Mouse (Mus musculus) midbrain, embryonic 11.5 days (tissue): Measurements from ENCODE around the gene Zfp580. TPM values are rescaled to one million over a fixed set of nuclear protein-coding genes. Genes with fewer than 3 reads are reported as not detected.

Experiments used
- ATAC-seq: fragments of 200-750 bp; cut with Nextera tagmentation; 2 replicates; pipeline ENCODE4 v1.8.0; 2017; ENCODE audit warnings: moderate TSS enrichment, moderate library complexity; ENCODE audit not compliant: low FRiP score
- DNase-seq: peaks from one replicate; pipeline ENCODE4 v3.0.0; 2015; ENCODE audit warnings: low spot score; ENCODE audit errors: missing footprints
- H3K27ac ChIP-seq: fragments of 300-500 bp; sonication (generic); 2 replicates; pipeline ENCODE4 v1.5.1; 2014; ENCODE audit warnings: low read depth, low read length
- H3K27me3 ChIP-seq: fragments of 300-500 bp; sonication (generic); 2 replicates; pipeline ENCODE4 v1.6.1; 2014; ENCODE audit warnings: mild to moderate bottlenecking, low read length, moderate library complexity, mixed read lengths; ENCODE audit not compliant: control insufficient read depth, insufficient read depth
- H3K36me3 ChIP-seq: fragments of 300-500 bp; sonication (generic); 2 replicates; pipeline ENCODE4 v1.6.1; 2014; ENCODE audit warnings: mild to moderate bottlenecking, low read length, moderate library complexity, mixed read lengths; ENCODE audit not compliant: control insufficient read depth, insufficient read depth
- H3K4me1 ChIP-seq: fragments of 300-500 bp; sonication (generic); 2 replicates; pipeline ENCODE4 v1.6.1; 2014; ENCODE audit warnings: low read length; ENCODE audit not compliant: control insufficient read depth, insufficient read depth
- H3K4me2 ChIP-seq: fragments of 300-500 bp; sonication (generic); 2 replicates; pipeline ENCODE4 v1.6.1; 2014; ENCODE audit warnings: mild to moderate bottlenecking, moderate library complexity
- H3K4me3 ChIP-seq: fragments of 300-500 bp; sonication (generic); 2 replicates; pipeline ENCODE4 v1.5.1; 2014; ENCODE audit warnings: low read depth, low read length
- H3K9ac ChIP-seq: fragments of 300-500 bp; sonication (generic); 2 replicates; pipeline ENCODE4 v1.6.1; 2014; ENCODE audit warnings: low read length
- H3K9me3 ChIP-seq: fragments of 300-500 bp; sonication (generic); 2 replicates; pipeline ENCODE4 v1.6.1; 2016; ENCODE audit warnings: low read length; ENCODE audit not compliant: control insufficient read depth
- WGBS: fragments of 180-500 bp; shearing (Covaris S2); extraction: QIAGEN DNeasy Blood & Tissue Kit; methylation state at CpG from one replicate; pipeline ENCODE4 v1.1.7; 2014; 5-methylcytosine and 5-hydroxymethylcytosine counted together
- polyA plus RNA-seq: library from polyadenylated mRNA; unstranded; fragments of >200 nt; fragmentation: Nextera tagmentation; extraction: Ambion mirVana; gene quantifications from 2 replicates; pipeline ENCODE4 v1.2.1, GENCODE M21; 2014

The Zfp580 gene
- polyA plus RNA-seq, 1 experiment from 2014 or later, result 47.6 TPM

DNA sequence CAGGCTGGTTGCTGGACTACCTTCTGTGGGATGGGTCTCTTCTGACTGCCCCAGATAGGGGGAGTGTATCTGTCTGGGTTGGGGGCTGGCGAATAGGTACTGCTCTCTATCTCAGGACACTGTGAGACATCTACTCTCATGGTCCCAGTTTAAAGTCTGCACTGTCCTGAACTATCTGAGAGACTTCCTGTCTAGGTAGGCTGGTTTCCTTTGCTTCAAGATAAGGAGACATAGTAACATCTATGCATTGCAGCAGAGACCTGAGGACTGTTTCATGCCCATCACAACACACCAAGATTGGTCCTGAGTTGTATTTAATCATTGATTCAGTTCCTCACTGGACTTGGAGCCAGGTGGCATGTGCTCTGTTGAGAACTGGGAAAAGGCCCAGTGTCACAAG lies 34.2 kb downstream of the Zfp580 start:
- no peak overlapping the region for H3K9ac ChIP-seq
- H3K27me3 ChIP-seq, result no peaks in the 10 kb centered on the region
- peaks cover 13% of the 10 kb centered on the region for H3K36me3 ChIP-seq
- no peak overlapping the region for H3K4me3 ChIP-seq
- 100% methylated on average over 1 of the region's 1 CpGs for WGBS
- no peak for ATAC-seq
- DNase-seq, result no peak
- peaks cover 12% of the 10 kb centered on the region for H3K4me1 ChIP-seq
- H3K27ac ChIP-seq, result no peak overlapping the region
- no peaks in the 10 kb centered on the region for H3K9me3 ChIP-seq
- no peak overlapping the region for H3K4me2 ChIP-seq

DNA sequence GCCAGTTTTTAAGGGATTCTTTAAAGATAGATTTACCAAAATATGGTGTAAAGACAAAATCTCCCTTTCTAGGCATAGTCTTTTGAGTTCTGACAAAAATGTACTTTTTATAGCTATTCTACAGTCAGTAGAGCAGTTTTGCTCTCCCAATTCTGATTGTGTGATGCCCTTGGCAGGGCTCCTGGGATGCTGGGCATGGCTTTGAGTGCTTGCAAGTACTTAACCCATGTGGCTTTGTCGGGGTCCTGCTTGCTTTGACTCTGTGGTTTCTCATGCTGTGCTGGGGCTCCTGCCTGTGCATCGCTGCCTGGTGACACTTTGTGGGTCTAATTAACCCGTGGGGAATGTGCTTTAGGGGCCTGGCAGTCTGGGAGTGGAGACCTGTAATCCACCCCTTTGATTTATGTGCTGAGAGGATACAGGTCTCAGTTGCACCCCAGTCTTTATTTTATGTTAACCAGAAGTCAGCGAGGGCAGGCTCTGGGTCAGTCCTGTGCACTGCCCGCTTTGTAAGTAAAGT lies 35.6 kb downstream of the Zfp580 start:
- H3K27me3 ChIP-seq, result no peaks in the 10 kb centered on the region
- H3K4me1 ChIP-seq, result peaks cover under 1% of the 10 kb centered on the region
- ATAC-seq, result no peak
- WGBS, result 80% methylated on average over 5 of the region's 5 CpGs
- no peaks in the 10 kb centered on the region for H3K9me3 ChIP-seq
- H3K9ac ChIP-seq, result no peak overlapping the region
- peaks cover 13% of the 10 kb centered on the region for H3K36me3 ChIP-seq
- no peak overlapping the region for H3K4me2 ChIP-seq
- no peak overlapping the region for H3K4me3 ChIP-seq
- DNase-seq, result no peak
- H3K27ac ChIP-seq, result no peak overlapping the region

- H3K9ac ChIP-seq, result no peak overlapping the region
- peaks cover 19% of the 10 kb centered on the region for H3K36me3 ChIP-seq
- H3K4me2 ChIP-seq, result no peak overlapping the region
- 92% methylated on average over 4 of the region's 4 CpGs for WGBS
- no peak for DNase-seq
- no peaks in the 10 kb centered on the region for H3K4me1 ChIP-seq
- no peaks in the 10 kb centered on the region for H3K27me3 ChIP-seq
- no peaks in the 10 kb centered on the region for H3K9me3 ChIP-seq
- no peak overlapping the region for H3K27ac ChIP-seq
- no peak overlapping the region for H3K4me3 ChIP-seq
- no peak for ATAC-seq
Observed at GRCm38 (mm10) chr7:5087886-5088285, 36.5 kb downstream of the Zfp580 start.

DNA sequence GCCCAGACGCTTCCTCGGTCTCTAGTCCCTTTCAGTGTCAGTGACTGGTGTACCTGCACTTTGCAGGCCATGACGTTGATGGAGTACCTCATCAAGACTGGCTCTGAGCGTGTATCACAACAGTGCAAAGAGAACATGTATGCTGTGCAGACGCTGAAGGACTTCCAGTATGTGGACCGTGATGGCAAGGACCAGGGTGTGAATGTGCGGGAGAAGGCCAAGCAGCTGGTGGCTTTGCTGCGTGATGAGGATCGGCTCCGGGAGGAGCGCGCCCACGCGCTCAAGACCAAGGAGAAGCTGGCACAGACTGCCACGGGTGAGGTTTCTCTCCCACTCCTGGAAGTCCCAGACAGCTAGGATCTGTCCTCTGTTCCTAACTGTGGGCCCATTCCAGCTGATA lies 38.5 kb downstream of the Zfp580 start:
- H3K9me3 ChIP-seq, result no peaks in the 10 kb centered on the region
- H3K4me1 ChIP-seq, result no peaks in the 10 kb centered on the region
- H3K4me3 ChIP-seq, result no peak overlapping the region
- H3K27ac ChIP-seq, result no peak overlapping the region
- no peak for ATAC-seq
- 95% methylated on average over 15 of the region's 15 CpGs for WGBS
- peaks cover 25% of the 10 kb centered on the region for H3K36me3 ChIP-seq
- H3K4me2 ChIP-seq, result no peak overlapping the region
- H3K27me3 ChIP-seq, result no peaks in the 10 kb centered on the region
- no peak for DNase-seq
- H3K9ac ChIP-seq, result no peak overlapping the region

DNA sequence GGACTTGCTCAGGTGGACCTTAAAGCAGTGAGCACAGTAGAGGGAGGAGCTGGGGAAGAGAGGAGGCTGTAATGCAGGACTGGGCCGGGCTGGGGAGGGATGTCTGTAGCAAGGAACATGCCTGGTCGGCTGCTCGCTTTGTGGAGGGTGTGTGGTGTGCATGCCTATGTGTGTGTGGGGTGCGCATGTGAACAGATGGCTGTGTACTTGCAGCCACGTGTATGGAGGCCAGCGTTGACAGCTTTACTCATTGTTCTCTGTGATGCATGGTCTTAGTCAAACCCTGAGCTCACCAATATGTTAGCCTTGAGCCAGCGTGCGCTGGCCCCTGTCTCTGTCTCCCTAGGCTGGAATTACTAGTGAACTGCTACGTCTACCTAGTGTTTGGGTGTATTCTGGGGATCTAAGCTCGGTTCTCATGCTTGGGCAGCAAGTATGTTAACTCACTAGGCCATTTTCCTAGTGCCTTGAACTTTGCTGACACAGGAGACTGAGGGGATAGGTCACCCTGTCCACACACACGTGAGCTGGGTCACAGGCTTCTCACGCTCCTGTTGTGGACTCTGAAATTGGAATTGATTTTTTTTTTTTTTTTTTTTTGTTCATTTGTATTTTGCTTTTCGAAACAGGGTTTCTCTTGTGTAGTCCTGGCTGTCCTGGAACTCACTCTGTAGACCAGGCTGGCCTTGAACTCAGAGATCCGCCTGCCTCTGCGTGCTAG lies 39.8 kb downstream of the Zfp580 start:
- no peaks in the 10 kb centered on the region for H3K27me3 ChIP-seq
- H3K36me3 ChIP-seq, result peaks cover 37% of the 10 kb centered on the region
- H3K4me1 ChIP-seq, result no peaks in the 10 kb centered on the region
- H3K4me2 ChIP-seq, result no peak overlapping the region
- no peak overlapping the region for H3K27ac ChIP-seq
- no peak overlapping the region for H3K4me3 ChIP-seq
- 92% methylated on average over 15 of the region's 15 CpGs for WGBS
- no peak overlapping the region for H3K9ac ChIP-seq
- DNase-seq (no peak), ATAC-seq (no peak; the same call in 1 of the 2 replicates)
- H3K9me3 ChIP-seq, result no peaks in the 10 kb centered on the region

DNA sequence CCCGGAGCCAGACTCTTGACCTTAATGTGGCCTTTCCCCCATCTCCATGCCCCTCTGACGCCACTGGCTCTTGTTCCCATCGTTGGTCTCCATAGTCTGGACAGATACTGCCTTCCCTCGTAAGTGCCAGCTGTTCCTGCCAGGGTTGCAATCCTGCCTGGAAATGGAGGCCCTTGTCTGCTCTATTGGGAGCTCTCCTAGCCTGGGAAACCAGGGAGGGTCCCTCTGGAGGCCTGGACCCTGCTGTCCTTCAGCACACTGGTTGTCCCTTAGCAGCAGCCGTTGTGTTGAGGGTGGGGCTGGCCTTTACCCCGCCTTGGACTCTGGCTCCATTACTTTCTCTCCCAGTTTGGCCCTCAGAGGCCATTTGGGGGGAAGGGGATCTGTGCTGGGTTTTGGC lies 41.0 kb downstream of the Zfp580 start:
- no peak for ATAC-seq
- Histone ChIP-seq H3K27ac (no peak overlapping the region), H3K4me3 (no peak overlapping the region), H3K4me1 (no peaks in the 10 kb centered on the region), H3K9me3 (no peaks in the 10 kb centered on the region), H3K27me3 (no peaks in the 10 kb centered on the region), H3K4me2 (no peak overlapping the region), H3K9ac (no peak overlapping the region), H3K36me3 (peaks cover 37% of the 10 kb centered on the region)
- DNase-seq, result no peak
- WGBS, result 84% methylated on average over 6 of the region's 6 CpGs

DNA sequence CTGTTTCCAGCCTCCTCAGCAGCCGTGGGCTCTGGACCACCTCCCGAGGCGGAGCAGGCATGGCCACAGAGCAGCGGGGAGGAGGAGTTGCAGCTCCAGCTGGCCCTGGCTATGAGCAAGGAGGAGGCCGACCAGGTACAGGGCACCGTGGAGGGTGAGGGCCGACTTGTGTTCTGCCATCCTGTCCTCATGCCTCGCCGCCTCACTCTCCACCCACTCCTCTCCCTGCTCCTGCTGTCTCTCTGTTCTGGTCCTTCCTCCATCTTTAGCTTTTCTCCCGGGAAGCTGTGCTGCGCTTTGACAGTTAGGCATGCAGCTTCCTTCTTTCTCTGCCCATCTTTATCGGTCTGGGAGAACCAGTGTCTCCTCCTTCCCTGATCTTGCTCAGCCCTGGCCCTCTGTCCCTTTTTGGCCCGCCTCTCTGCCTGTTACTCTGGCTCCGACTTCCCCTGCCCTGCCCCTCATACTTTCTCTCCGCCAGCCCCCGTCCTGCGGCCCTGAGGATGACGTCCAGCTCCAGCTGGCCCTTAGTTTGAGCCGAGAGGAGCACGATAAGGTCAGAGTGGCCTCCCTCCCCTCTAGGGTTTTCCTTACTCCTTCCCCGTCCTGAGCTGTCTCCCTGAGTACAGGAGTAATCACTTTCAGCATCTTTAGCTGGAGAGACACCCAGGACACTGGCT lies 41.6 kb downstream of the Zfp580 start:
- Histone ChIP-seq H3K4me1 (no peaks in the 10 kb centered on the region), H3K27me3 (no peaks in the 10 kb centered on the region), H3K27ac (no peak overlapping the region), H3K9me3 (no peaks in the 10 kb centered on the region), H3K9ac (no peak overlapping the region), H3K36me3 (peaks cover 40% of the 10 kb centered on the region), H3K4me2 (no peak overlapping the region), H3K4me3 (no peak overlapping the region)
- DNase-seq (no peak), ATAC-seq (no peak)
- 84% methylated on average over 21 of the region's 21 CpGs for WGBS

GRCm38 (mm10) chr7:5098769-5099168 lies 47.4 kb downstream of the Zfp580 start:
- no peak for DNase-seq
- H3K36me3 ChIP-seq, result peaks cover 23% of the 10 kb centered on the region
- WGBS, result 99% methylated on average over 5 of the region's 5 CpGs
- no peak overlapping the region for H3K27ac ChIP-seq
- ATAC-seq, result no peak
- H3K9me3 ChIP-seq, result no peaks in the 10 kb centered on the region
- H3K27me3 ChIP-seq, result no peaks in the 10 kb centered on the region
- H3K9ac ChIP-seq, result no peak overlapping the region
- no peak overlapping the region for H3K4me3 ChIP-seq
- no peaks in the 10 kb centered on the region for H3K4me1 ChIP-seq
- no peak overlapping the region for H3K4me2 ChIP-seq

DNA sequence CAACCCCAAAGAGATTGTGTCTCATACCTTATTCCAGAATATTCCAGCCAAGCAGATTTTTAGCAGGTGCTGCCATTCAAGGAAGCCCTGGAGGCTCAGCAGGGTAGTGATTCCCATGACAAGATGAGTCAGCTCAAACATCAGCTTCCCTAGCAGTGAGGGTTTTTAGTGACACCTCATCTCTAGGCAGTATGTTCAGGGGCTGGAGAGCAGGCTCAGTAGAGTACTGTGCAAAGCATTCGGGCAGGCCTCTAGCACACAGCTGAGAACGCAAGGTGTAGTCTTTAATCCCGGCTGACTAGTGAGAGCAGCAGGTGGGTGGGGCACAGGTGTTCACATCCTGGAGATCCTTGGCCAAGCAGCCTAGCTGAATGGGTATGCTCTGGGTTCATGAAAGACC lies 48.5 kb downstream of the Zfp580 start:
- WGBS, result 93% methylated on average over 3 of the region's 3 CpGs
- no peak for DNase-seq
- Histone ChIP-seq H3K4me2 (no peak overlapping the region), H3K4me1 (no peaks in the 10 kb centered on the region), H3K36me3 (peaks cover 17% of the 10 kb centered on the region), H3K9me3 (no peaks in the 10 kb centered on the region), H3K27me3 (no peaks in the 10 kb centered on the region), H3K4me3 (no peak overlapping the region), H3K27ac (no peak overlapping the region), H3K9ac (no peak overlapping the region)
- no peak for ATAC-seq
